Mouse (Mus musculus) forebrain, postnatal 0 days (tissue): ENCODE measurements around the gene Kcnk15. TPM values are rescaled to one million over a fixed set of nuclear protein-coding genes. Genes with fewer than 3 reads are reported as not detected.
A peak's percentile ranks its signal among the peaks of the same experiment; 100 is the strongest.

Experiments used
- ATAC-seq: fragments of 200-750 bp; cut with Nextera tagmentation; 2 replicates; pipeline ENCODE4 v1.8.0; 2017; ENCODE audit warnings: mild to moderate bottlenecking, moderate library complexity
- DNase-seq: peaks from one replicate; pipeline ENCODE4 v3.0.0-alpha.2; 2015
- H3K27ac ChIP-seq: fragments of 300-500 bp; sonication (generic); 2 replicates; pipeline ENCODE4 v1.5.1; 2014; ENCODE audit warnings: low read depth, mild to moderate bottlenecking, antibody characterized with exemption, low read length, moderate library complexity, mixed read lengths
- H3K27me3 ChIP-seq: fragments of 300-500 bp; sonication (generic); 2 replicates; pipeline ENCODE4 v1.6.1; 2014; ENCODE audit warnings: mild to moderate bottlenecking, low read length, mixed read lengths; ENCODE audit not compliant: insufficient read depth
- H3K36me3 ChIP-seq: fragments of 300-500 bp; sonication (generic); 2 replicates; pipeline ENCODE4 v1.6.1; 2014; ENCODE audit warnings: mild to moderate bottlenecking, moderate library complexity; ENCODE audit not compliant: insufficient read depth
- H3K4me1 ChIP-seq: fragments of 300-500 bp; sonication (generic); 2 replicates; pipeline ENCODE4 v1.6.1; 2014; ENCODE audit warnings: antibody characterized with exemption; ENCODE audit not compliant: insufficient read depth
- H3K4me2 ChIP-seq: fragments of 300-500 bp; sonication (generic); 2 replicates; pipeline ENCODE4 v1.6.1; 2014; ENCODE audit warnings: low read depth, mild to moderate bottlenecking, moderate library complexity
- H3K4me3 ChIP-seq: fragments of 300-500 bp; sonication (generic); 2 replicates; pipeline ENCODE4 v1.5.1; 2014; ENCODE audit warnings: low read depth, low read length, mixed read lengths
- H3K9ac ChIP-seq: fragments of 300-500 bp; sonication (generic); 2 replicates; pipeline ENCODE4 v1.6.1; 2014; ENCODE audit warnings: mild to moderate bottlenecking
- H3K9me3 ChIP-seq: fragments of 300-500 bp; sonication (generic); 2 replicates; pipeline ENCODE4 v1.6.1; 2016; ENCODE audit warnings: low read length
- CTCF ChIP-seq: sonication (generic); IDR thresholded peaks from 2 replicates; pipeline ENCODE4 v1.5.1; 2016; ENCODE audit warnings: antibody characterized with exemption, control low read depth, low read depth
- WGBS: fragments of 180-500 bp; shearing (Covaris S2); extraction: QIAGEN DNeasy Blood & Tissue Kit; methylation state at CpG from one replicate; pipeline ENCODE4 v1.1.7; 2014; 5-methylcytosine and 5-hydroxymethylcytosine counted together
- polyA plus RNA-seq: library from polyadenylated mRNA; unstranded; fragments of >200 nt; fragmentation: Nextera tagmentation; extraction: Ambion mirVana; gene quantifications from 2 replicates; pipeline ENCODE4 v1.2.1, GENCODE M21; 2015
- total RNA-seq: library from RNA; depleted of rRNA; stranded (reverse); fragments of >200 nt; gene quantifications from 2 replicates; pipeline ENCODE4 v1.2.3, GENCODE M21; 2014; rRNA removed

Gene Kcnk15
- total RNA-seq (0.19 TPM in 1 of 2 replicates, not detected in the other), polyA plus RNA-seq (0.15 TPM in 1 of 2 replicates, not detected in the other)

- TF ChIP-seq CTCF = peak; percentile 67
- Histone ChIP-seq H3K4me1 (0 out of 2 replicates have a peak, but pooled peaks cover 2% of the 10 kb centered on the region), H3K9ac (no peak within 1 kb of the TSS), H3K27ac (no peak within 1 kb of the TSS), H3K4me2 (peak within 1 kb of the TSS; percentile 24), H3K27me3 (peaks cover 64% of the 10 kb centered on the region), H3K4me3 (peak within 1 kb of the TSS; percentile 28), H3K36me3 (no peaks in the 10 kb centered on the region), H3K9me3 (no peaks in the 10 kb centered on the region)
- ATAC-seq = peak; percentile 30
- peak; percentile 63 for DNase-seq
- WGBS = 3% methylated on average over 38 of the region's 38 CpGs
Observed at GRCm38 (mm10) chr2:163853461-163853901, at the start of gene Kcnk15. TSS of gene Kcnk15 (plus strand) at chr2:163853651.

- no peak for DNase-seq
- Histone ChIP-seq H3K9ac (no peak overlapping the region), H3K4me1 (no peaks in the 10 kb centered on the region), H3K9me3 (no peaks in the 10 kb centered on the region), H3K27me3 (no peaks in the 10 kb centered on the region), H3K4me3 (no peak overlapping the region), H3K27ac (no peak overlapping the region), H3K36me3 (no peaks in the 10 kb centered on the region), H3K4me2 (no peak overlapping the region)
- TF ChIP-seq CTCF = no peak
- 88% methylated on average over 5 of the region's 5 CpGs for WGBS
- ATAC-seq = no peak
Observed at GRCm38 (mm10) chr2:163803838-163804237, 49.6 kb upstream of the Kcnk15 start.

- WGBS = 68% methylated on average over 4 of the region's 4 CpGs
- Histone ChIP-seq H3K9ac (no peak overlapping the region), H3K9me3 (no peaks in the 10 kb centered on the region), H3K36me3 (no peaks in the 10 kb centered on the region), H3K27ac (peak overlapping the region; percentile 59; the same call in 1 of the 2 replicates), H3K4me1 (no peaks in the 10 kb centered on the region), H3K4me2 (no peak overlapping the region), H3K27me3 (no peaks in the 10 kb centered on the region), H3K4me3 (no peak overlapping the region)
- DNase-seq (peak; percentile 44), ATAC-seq (no peak)
- TF ChIP-seq CTCF = no peak
Observed at GRCm38 (mm10) chr2:163809166-163809565, 44.3 kb upstream of the Kcnk15 start.

GRCm38 (mm10) chr2:163809704-163810103 is 43.7 kb upstream of the Kcnk15 start:
- TF ChIP-seq CTCF = no peak
- Histone ChIP-seq H3K9me3 (no peaks in the 10 kb centered on the region), H3K27ac (peak overlapping the region; percentile 59; the same call in 1 of the 2 replicates), H3K9ac (no peak overlapping the region), H3K4me2 (no peak overlapping the region), H3K4me3 (no peak overlapping the region), H3K27me3 (no peaks in the 10 kb centered on the region), H3K36me3 (no peaks in the 10 kb centered on the region), H3K4me1 (no peaks in the 10 kb centered on the region)
- ATAC-seq (no peak), DNase-seq (no peak)
- 73% methylated on average over 7 of the region's 7 CpGs for WGBS

GRCm38 (mm10) chr2:163813077-163813476 is 40.4 kb upstream of the Kcnk15 start:
- Histone ChIP-seq H3K36me3 (no peaks in the 10 kb centered on the region), H3K4me2 (no peak overlapping the region), H3K9me3 (no peaks in the 10 kb centered on the region), H3K9ac (no peak overlapping the region), H3K27ac (no peak overlapping the region), H3K27me3 (no peaks in the 10 kb centered on the region), H3K4me1 (no peaks in the 10 kb centered on the region), H3K4me3 (no peak overlapping the region)
- WGBS = 64% methylated on average over 5 of the region's 5 CpGs
- no peak for ATAC-seq
- no peak for DNase-seq
- TF ChIP-seq CTCF = no peak

GRCm38 (mm10) chr2:163814739-163815465 is 38.5 kb upstream of the Kcnk15 start:
- H3K27me3 ChIP-seq = no peaks in the 10 kb centered on the region
- 76% methylated on average over 9 of the region's 9 CpGs for WGBS
- H3K9me3 ChIP-seq = no peaks in the 10 kb centered on the region
- H3K27ac ChIP-seq = no peak overlapping the region
- H3K9ac ChIP-seq = no peak overlapping the region
- no peak overlapping the region for H3K4me2 ChIP-seq
- ATAC-seq = no peak
- no peak for TF ChIP-seq CTCF
- no peak for DNase-seq
- H3K36me3 ChIP-seq = no peaks in the 10 kb centered on the region
- no peak overlapping the region for H3K4me3 ChIP-seq
- H3K4me1 ChIP-seq = no peaks in the 10 kb centered on the region

GRCm38 (mm10) chr2:163820607-163821006 is 32.8 kb upstream of the Kcnk15 start, which contains the start of gene Ccn5:
TSS of gene Ccn5 (plus strand) at chr2:163820861.
- DNase-seq = no peak
- TF ChIP-seq CTCF = no peak
- no peaks in the 10 kb centered on the region for H3K9me3 ChIP-seq
- H3K4me3 ChIP-seq = no peak within 1 kb of the TSS
- no peak within 1 kb of the TSS for H3K9ac ChIP-seq
- H3K4me2 ChIP-seq = no peak within 1 kb of the TSS
- ATAC-seq = no peak
- H3K27ac ChIP-seq = no peak within 1 kb of the TSS
- H3K4me1 ChIP-seq = no peaks in the 10 kb centered on the region
- H3K36me3 ChIP-seq = no peaks in the 10 kb centered on the region
- 79% methylated on average over 4 of the region's 4 CpGs for WGBS
- no peaks in the 10 kb centered on the region for H3K27me3 ChIP-seq
